Mouse (Mus musculus): Measurements from ENCODE around the gene Tgfb1i1.

GRCm38 (mm10) chr7:128294785-128295184 lies 48.2 kb downstream of the Tgfb1i1 start:
- TF ChIP-seq GATA1 (IDR thresholded peaks at IDR 0.05; ENCODE audit: low read length) = 0 out of 2 replicates have a peak, but pooled peaks have one; percentile 28
- no peak for TF ChIP-seq TAL1 (IDR thresholded peaks at IDR 0.05; ENCODE audit: low read length)

All from erythroblast, embryonic 14.5 days (primary cell).